Mouse (Mus musculus) ES-Bruce4 (cell line): ENCODE data around the gene Samd5. TPM values are rescaled to one million over a fixed set of nuclear protein-coding genes. Genes with fewer than 3 reads are reported as not detected.

Experiments used
- H3K27ac ChIP-seq: 2 replicates; pipeline ENCODE4 v1.5.1; 2012; ENCODE audit warnings: low read length, inconsistent platforms; ENCODE audit not compliant: insufficient read depth
- H3K27me3 ChIP-seq: 2 replicates; pipeline ENCODE4 v1.6.1; 2012; ENCODE audit warnings: mild to moderate bottlenecking, low read length, inconsistent platforms; ENCODE audit not compliant: control insufficient read depth, poor library complexity, insufficient read depth, severe bottlenecking
- H3K36me3 ChIP-seq: 2 replicates; pipeline ENCODE4 v1.6.1; 2012; ENCODE audit warnings: inconsistent platforms, mild to moderate bottlenecking, low read length, moderate library complexity; ENCODE audit not compliant: control insufficient read depth, poor library complexity, insufficient read depth, severe bottlenecking
- H3K4me1 ChIP-seq: one replicate; pipeline ENCODE4 v1.8.1; 2011; ENCODE audit warnings: low read length; ENCODE audit not compliant: control insufficient read depth, insufficient read depth
- H3K4me3 ChIP-seq: 2 replicates; pipeline ENCODE4 v1.5.1; 2011; ENCODE audit warnings: low read depth, mild to moderate bottlenecking, low read length
- H3K9ac ChIP-seq: 2 replicates; pipeline ENCODE4 v1.6.1; 2012; ENCODE audit warnings: low read depth, mild to moderate bottlenecking, inconsistent platforms; ENCODE audit not compliant: poor library complexity, severe bottlenecking
- H3K9me3 ChIP-seq: replicated peaks from 2 replicates; pipeline ENCODE4 v1.6.1; 2012; ENCODE audit warnings: mild to moderate bottlenecking, low read length, inconsistent platforms; ENCODE audit not compliant: control insufficient read depth, poor library complexity, insufficient read depth, severe bottlenecking
- CTCF ChIP-seq: IDR thresholded peaks from one replicate; pipeline ENCODE4 v1.8.1; 2011; ENCODE audit warnings: low read depth, low read length
- EP300 ChIP-seq: IDR thresholded peaks from 2 replicates; pipeline ENCODE4 v1.6.1; 2011; ENCODE audit warnings: low read depth, low read length; ENCODE audit not compliant: insufficient read depth
- POLR2A ChIP-seq: IDR thresholded peaks from one replicate; pipeline ENCODE4 v1.8.1; 2011; ENCODE audit warnings: low read length; ENCODE audit not compliant: insufficient read depth
- polyA plus RNA-seq: library from polyadenylated mRNA; stranded (reverse); fragments of >200 nt; gene quantifications from 2 replicates; pipeline ENCODE4 v1.2.4, GENCODE M21; 2011; ENCODE audit warnings: low read depth; ENCODE audit not compliant: missing spikeins, insufficient read depth, insufficient read length

The Samd5 gene
- polyA plus RNA-seq, 1 experiment = 1.7 TPM

GRCm38 (mm10) chr10:9603290-9603689 lies 71.7 kb downstream of the Samd5 start:
- H3K27ac ChIP-seq = no peak overlapping the region
- H3K27me3 ChIP-seq = no peaks in the 10 kb centered on the region
- H3K4me3 ChIP-seq = no peak overlapping the region
- H3K9me3 ChIP-seq = no peaks in the 10 kb centered on the region
- H3K36me3 ChIP-seq = no peaks in the 10 kb centered on the region
- H3K4me1 ChIP-seq = no peaks in the 10 kb centered on the region
- H3K9ac ChIP-seq = no peak overlapping the region
- TF ChIP-seq CTCF = no peak
- TF ChIP-seq POLR2A = no peak
- no peak for TF ChIP-seq EP300

GRCm38 (mm10) chr10:9602845-9603244 lies 72.2 kb downstream of the Samd5 start:
- Histone ChIP-seq H3K9me3 (no peaks in the 10 kb centered on the region), H3K36me3 (no peaks in the 10 kb centered on the region)
- TF ChIP-seq CTCF (no peak), POLR2A (no peak), EP300 (no peak)

GRCm38 (mm10) chr10:9602389-9602788 lies 72.6 kb downstream of the Samd5 start:
- H3K27me3 ChIP-seq = no peaks in the 10 kb centered on the region

More at GRCm38 (mm10) chr10:9602845-9603244, 72.2 kb downstream of the Samd5 start:
- H3K27ac ChIP-seq = no peak overlapping the region
- no peak overlapping the region for H3K9ac ChIP-seq
- H3K27me3 ChIP-seq = no peaks in the 10 kb centered on the region
- H3K4me1 ChIP-seq = no peaks in the 10 kb centered on the region
- no peak overlapping the region for H3K4me3 ChIP-seq

GRCm38 (mm10) chr10:9596228-9596627 lies 78.8 kb downstream of the Samd5 start:
- no peaks in the 10 kb centered on the region for H3K4me1 ChIP-seq
- TF ChIP-seq EP300 = no peak
- no peak for TF ChIP-seq CTCF
- no peak for TF ChIP-seq POLR2A
- H3K4me3 ChIP-seq = no peak overlapping the region
- no peak overlapping the region for H3K9ac ChIP-seq
- H3K9me3 ChIP-seq = no peaks in the 10 kb centered on the region
- no peak overlapping the region for H3K27ac ChIP-seq
- H3K36me3 ChIP-seq = no peaks in the 10 kb centered on the region
- no peaks in the 10 kb centered on the region for H3K27me3 ChIP-seq

More at GRCm38 (mm10) chr10:9602389-9602788, 72.6 kb downstream of the Samd5 start:
- no peak overlapping the region for H3K4me3 ChIP-seq
- H3K9me3 ChIP-seq = no peaks in the 10 kb centered on the region
- H3K36me3 ChIP-seq = no peaks in the 10 kb centered on the region
- TF ChIP-seq EP300 = no peak
- no peak for TF ChIP-seq POLR2A
- TF ChIP-seq CTCF = no peak
- no peak overlapping the region for H3K9ac ChIP-seq
- H3K27ac ChIP-seq = no peak overlapping the region
- H3K4me1 ChIP-seq = no peaks in the 10 kb centered on the region

GRCm38 (mm10) chr10:9594666-9595065 lies 80.3 kb downstream of the Samd5 start:
- Histone ChIP-seq H3K36me3 (no peaks in the 10 kb centered on the region), H3K4me3 (no peak overlapping the region), H3K9ac (no peak overlapping the region), H3K27me3 (no peaks in the 10 kb centered on the region), H3K9me3 (no peaks in the 10 kb centered on the region), H3K4me1 (no peaks in the 10 kb centered on the region), H3K27ac (no peak overlapping the region)
- TF ChIP-seq EP300 = no peak
- no peak for TF ChIP-seq POLR2A
- TF ChIP-seq CTCF = no peak

- no peak overlapping the region for H3K9ac ChIP-seq
- TF ChIP-seq CTCF (no peak), EP300 (no peak), POLR2A (no peak)
- no peaks in the 10 kb centered on the region for H3K36me3 ChIP-seq
- no peaks in the 10 kb centered on the region for H3K4me1 ChIP-seq
- H3K27ac ChIP-seq = no peak overlapping the region
- H3K4me3 ChIP-seq = no peak overlapping the region
- H3K9me3 ChIP-seq = no peaks in the 10 kb centered on the region
- no peaks in the 10 kb centered on the region for H3K27me3 ChIP-seq
Measured at GRCm38 (mm10) chr10:9590606-9591005, 84.4 kb downstream of the Samd5 start.
